Mouse (Mus musculus) layer of hippocampus, adult 9-10 months (tissue): ENCODE results near the gene Fcrls.

ENCODE experiments used
- DNase-seq: peaks from one replicate; pipeline ENCODE4 v3.0.0; 2022; ENCODE audit warnings: low spot score

The Fcrls gene

GRCm38 (mm10) chr3:87263436-87263835 is at the start of gene Fcrls:
TSS of gene Fcrls (minus strand) at chr3:87263738.
- DNase-seq: no peak

- DNase-seq: no peak
Measured at GRCm38 (mm10) chr3:87309922-87310321, 46.4 kb upstream of the Fcrls start.

- DNase-seq: no peak
Measured at GRCm38 (mm10) chr3:87299901-87300300, 36.4 kb upstream of the Fcrls start.

- no peak for DNase-seq
Measured at GRCm38 (mm10) chr3:87274372-87274771, 10.8 kb upstream of the Fcrls start.

- DNase-seq: no peak
Measured at GRCm38 (mm10) chr3:87266581-87266980, 3.0 kb upstream of the Fcrls start.

GRCm38 (mm10) chr3:87255239-87255638 is 8.3 kb downstream of the Fcrls start:
- no peak for DNase-seq

- no peak for DNase-seq
Measured at GRCm38 (mm10) chr3:87249571-87249970, 14.0 kb downstream of the Fcrls start.

GRCm38 (mm10) chr3:87247292-87247691 is 16.2 kb downstream of the Fcrls start:
- no peak for DNase-seq

- DNase-seq: peak; percentile 49
Measured at GRCm38 (mm10) chr3:87243654-87244053, 19.9 kb downstream of the Fcrls start.

- no peak for DNase-seq
Measured at GRCm38 (mm10) chr3:87240909-87241308, 22.6 kb downstream of the Fcrls start.

GRCm38 (mm10) chr3:87223636-87224035 is 39.9 kb downstream of the Fcrls start:
- DNase-seq: no peak

- no peak for DNase-seq
Measured at GRCm38 (mm10) chr3:87222346-87222745, 41.2 kb downstream of the Fcrls start.

GRCm38 (mm10) chr3:87215176-87215575 is 48.4 kb downstream of the Fcrls start:
- DNase-seq: no peak

- DNase-seq: peak; percentile 0
Measured at GRCm38 (mm10) chr3:87214221-87214864, 49.2 kb downstream of the Fcrls start.

- no peak for DNase-seq
Measured at GRCm38 (mm10) chr3:87206336-87207075, 57.0 kb downstream of the Fcrls start.
